Mouse (Mus musculus): ENCODE results near the gene Usp13.

GRCm38 (mm10) chr3:32908400-32908799 is 91.1 kb downstream of the Usp13 start:
- TF ChIP-seq CTCF (IDR thresholded peaks at IDR 0.05; ENCODE audit: control insufficient read depth, insufficient read depth, insufficient replicate concordance, low read depth, low read length) (no peak), POLR2A (IDR thresholded peaks at IDR 0.05; ENCODE audit: control insufficient read depth, low read depth, low read length) (no peak)

Data from testis, adult 2 months (tissue).